Mouse (Mus musculus) retina, postnatal 1 day (tissue): Measurements from ENCODE around the gene Eprs.

Source experiments
- DNase-seq: peaks from one replicate; pipeline ENCODE4 v3.0.0-alpha.2; 2012

Gene Eprs

DNA sequence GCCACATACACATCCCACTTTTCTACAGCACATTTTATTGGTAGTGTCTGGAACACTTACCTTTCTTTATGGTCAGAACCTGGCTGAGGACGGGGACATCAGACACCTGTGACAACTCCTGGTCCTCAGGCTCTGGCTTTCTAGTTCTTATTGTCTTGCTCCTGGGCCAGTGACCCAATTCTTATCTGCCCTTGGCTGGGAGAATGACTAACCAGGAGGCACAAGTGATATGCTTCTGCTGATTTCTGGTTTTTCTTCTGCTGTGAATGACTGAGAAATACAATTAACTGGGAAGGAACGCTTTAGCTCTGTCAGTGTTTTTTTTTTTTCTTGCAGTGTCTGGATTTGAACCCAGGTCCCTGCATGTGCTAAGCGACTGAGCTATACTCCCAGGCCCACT, 88.7 kb downstream of the Eprs start:
- DNase-seq: no peak

- no peak for DNase-seq
Observed at GRCm38 (mm10) chr1:185452461-185452860, 89.6 kb downstream of the Eprs start.

DNA sequence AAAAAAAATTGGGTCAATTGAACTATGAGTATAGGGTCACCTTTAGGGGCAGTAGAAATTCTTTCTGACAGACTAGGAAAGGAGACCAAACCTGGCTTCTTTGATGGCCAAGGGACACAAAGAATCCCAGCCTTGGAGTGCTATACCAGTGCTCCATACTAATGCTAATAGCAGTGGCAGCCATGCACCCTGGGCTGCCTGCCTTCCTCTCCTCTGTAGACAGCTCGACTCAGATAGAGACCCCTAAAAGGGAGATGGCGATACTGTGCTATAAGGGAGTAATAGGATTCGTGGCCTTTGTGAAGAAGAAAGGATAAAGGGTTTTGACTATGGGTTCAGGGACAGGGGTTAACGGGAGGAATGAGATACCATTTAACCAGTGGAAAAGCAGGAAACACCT, 91.3 kb downstream of the Eprs start:
- no peak for DNase-seq

DNA sequence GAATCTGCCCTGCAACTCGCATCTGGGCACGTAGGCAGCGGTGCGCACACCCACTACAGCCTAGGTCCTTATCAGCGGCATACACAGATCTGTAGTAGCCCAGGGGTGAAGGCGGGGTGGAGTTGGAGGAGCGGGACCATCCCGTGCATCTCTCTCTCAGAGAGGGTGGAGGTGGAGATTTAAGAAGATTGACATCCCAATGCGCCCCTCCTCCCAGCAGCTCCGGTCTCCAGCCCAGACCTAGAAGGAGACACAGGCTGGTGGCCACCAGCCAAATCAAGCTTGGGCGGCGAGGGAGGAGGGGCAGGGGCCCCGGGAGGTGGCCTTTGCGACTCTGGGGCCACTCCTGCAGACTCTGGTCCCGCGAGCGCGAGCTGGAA, 91.7 kb downstream of the Eprs start, which contains the start of gene Slc30a10:
Gene Slc30a10, plus strand, starts transcription at position 274 of the 380 bp plus-strand sequence.
- peak; percentile 90 for DNase-seq

DNA sequence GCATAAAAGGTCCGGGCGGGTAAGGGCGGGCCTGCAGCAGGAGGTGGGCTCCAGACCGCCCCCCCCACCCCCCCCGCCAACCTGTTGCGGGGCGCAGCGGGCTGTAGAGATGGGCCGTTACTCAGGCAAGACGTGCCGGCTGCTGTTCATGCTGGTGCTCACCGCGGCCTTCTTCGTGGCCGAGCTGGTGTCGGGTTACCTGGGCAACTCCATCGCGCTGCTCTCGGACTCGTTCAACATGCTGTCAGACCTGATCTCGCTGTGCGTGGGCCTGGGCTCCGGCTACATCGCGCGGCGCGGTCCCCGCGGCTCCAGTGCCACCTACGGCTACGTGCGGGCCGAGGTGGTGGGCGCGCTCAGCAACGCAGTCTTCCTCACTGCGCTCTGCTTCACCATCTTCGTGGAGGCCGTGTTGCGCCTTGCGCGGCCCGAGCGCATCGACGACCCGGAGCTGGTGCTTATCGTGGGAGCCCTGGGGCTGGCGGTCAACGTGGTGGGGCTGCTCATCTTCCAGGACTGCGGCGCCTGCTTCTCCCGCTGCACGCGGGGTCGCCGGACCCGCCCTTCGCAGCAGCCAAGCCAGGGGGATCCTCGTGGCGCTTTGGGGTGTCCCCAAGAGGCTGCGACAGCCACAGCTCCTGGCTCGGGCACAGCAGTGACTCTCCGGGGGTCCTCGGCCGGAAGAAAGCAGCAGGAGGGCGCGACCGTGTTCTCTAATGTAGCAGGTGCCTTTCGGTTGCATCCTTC, 92.3 kb downstream of the Eprs start:
- DNase-seq: no peak

GRCm38 (mm10) chr1:185456327-185456726, 93.5 kb downstream of the Eprs start:
- no peak for DNase-seq

DNA sequence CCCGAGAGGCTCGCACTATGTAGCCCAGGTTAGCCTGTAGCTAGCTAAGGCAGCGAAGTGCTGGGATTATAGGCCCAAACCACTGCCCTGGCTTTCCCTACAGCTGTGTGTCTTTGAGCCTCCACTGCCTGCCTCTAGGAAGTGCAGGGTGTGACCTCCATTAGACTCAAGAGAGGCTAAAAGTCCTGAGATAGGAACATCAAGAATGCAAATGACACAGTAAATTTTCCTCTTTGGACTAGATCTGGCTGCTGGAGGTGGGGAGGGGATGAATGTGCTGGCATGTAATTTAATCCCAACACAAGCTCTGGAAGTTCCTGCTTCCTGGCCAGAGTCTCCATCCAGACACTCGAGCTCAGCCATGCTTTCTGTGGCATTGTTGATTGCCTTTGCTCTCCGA, 97.3 kb downstream of the Eprs start:
- no peak for DNase-seq

GRCm38 (mm10) chr1:185462889-185463288, 100.0 kb downstream of the Eprs start:
- no peak for DNase-seq

- DNase-seq: no peak
Observed at GRCm38 (mm10) chr1:185469551-185470021, 106.7 kb downstream of the Eprs start.

DNA sequence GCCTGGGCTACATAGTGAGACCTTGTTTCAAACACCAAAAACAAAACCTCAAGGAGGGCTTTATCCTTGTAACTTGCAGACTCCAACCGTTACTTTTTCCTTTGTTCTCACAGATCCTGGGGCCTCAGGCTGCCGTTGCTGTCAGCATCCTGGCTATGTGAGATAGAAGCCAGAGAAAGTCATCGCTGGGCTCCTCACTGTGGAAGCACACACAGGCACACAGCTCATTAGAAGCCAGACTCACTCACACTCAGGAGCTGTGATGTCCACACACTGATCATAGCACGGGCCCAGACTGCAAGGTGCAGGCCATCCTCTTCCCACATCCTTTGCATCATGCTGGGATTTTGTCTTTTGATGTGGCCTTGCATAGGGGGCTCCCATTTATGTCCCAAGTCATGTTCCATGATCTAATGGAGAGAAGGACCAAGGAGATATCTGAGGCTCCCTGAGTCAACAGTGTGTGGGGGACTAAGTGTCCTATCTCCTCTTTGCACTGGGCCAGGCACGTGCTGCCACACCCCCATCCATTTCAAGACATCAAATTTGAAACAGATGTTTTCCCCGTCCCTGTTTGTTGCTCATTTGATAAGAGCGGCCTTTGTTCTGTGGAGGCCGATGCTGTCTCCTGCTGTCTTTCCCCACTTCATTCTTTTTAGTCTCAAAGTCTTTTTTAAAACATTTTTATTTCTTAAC, 109.3 kb downstream of the Eprs start:
- DNase-seq: no peak

GRCm38 (mm10) chr1:185472730-185473129, 109.9 kb downstream of the Eprs start:
- DNase-seq: no peak

- no peak for DNase-seq
Observed at GRCm38 (mm10) chr1:185473437-185473836, 110.6 kb downstream of the Eprs start.
